Mouse (Mus musculus) ES-Bruce4 (cell line): Measurements from ENCODE around the gene Ndufs2. TPM values are rescaled to one million over a fixed set of nuclear protein-coding genes. Genes with fewer than 3 reads are reported as not detected.

Experiments
- H3K27ac ChIP-seq: 2 replicates; pipeline ENCODE4 v1.5.1; 2012; ENCODE audit warnings: low read length, inconsistent platforms; ENCODE audit not compliant: insufficient read depth
- H3K27me3 ChIP-seq: 2 replicates; pipeline ENCODE4 v1.6.1; 2012; ENCODE audit warnings: mild to moderate bottlenecking, low read length, inconsistent platforms; ENCODE audit not compliant: control insufficient read depth, poor library complexity, insufficient read depth, severe bottlenecking
- H3K36me3 ChIP-seq: 2 replicates; pipeline ENCODE4 v1.6.1; 2012; ENCODE audit warnings: inconsistent platforms, mild to moderate bottlenecking, low read length, moderate library complexity; ENCODE audit not compliant: control insufficient read depth, poor library complexity, insufficient read depth, severe bottlenecking
- H3K4me1 ChIP-seq: one replicate; pipeline ENCODE4 v1.8.1; 2011; ENCODE audit warnings: low read length; ENCODE audit not compliant: control insufficient read depth, insufficient read depth
- H3K4me3 ChIP-seq: 2 replicates; pipeline ENCODE4 v1.5.1; 2011; ENCODE audit warnings: low read depth, mild to moderate bottlenecking, low read length
- H3K9ac ChIP-seq: 2 replicates; pipeline ENCODE4 v1.6.1; 2012; ENCODE audit warnings: low read depth, mild to moderate bottlenecking, inconsistent platforms; ENCODE audit not compliant: poor library complexity, severe bottlenecking
- H3K9me3 ChIP-seq: replicated peaks from 2 replicates; pipeline ENCODE4 v1.6.1; 2012; ENCODE audit warnings: mild to moderate bottlenecking, low read length, inconsistent platforms; ENCODE audit not compliant: control insufficient read depth, poor library complexity, insufficient read depth, severe bottlenecking
- CTCF ChIP-seq: IDR thresholded peaks from one replicate; pipeline ENCODE4 v1.8.1; 2011; ENCODE audit warnings: low read depth, low read length
- EP300 ChIP-seq: IDR thresholded peaks from 2 replicates; pipeline ENCODE4 v1.6.1; 2011; ENCODE audit warnings: low read depth, low read length; ENCODE audit not compliant: insufficient read depth
- POLR2A ChIP-seq: IDR thresholded peaks from one replicate; pipeline ENCODE4 v1.8.1; 2011; ENCODE audit warnings: low read length; ENCODE audit not compliant: insufficient read depth
- polyA plus RNA-seq: library from polyadenylated mRNA; stranded (reverse); fragments of >200 nt; gene quantifications from 2 replicates; pipeline ENCODE4 v1.2.4, GENCODE M21; 2011; ENCODE audit warnings: low read depth; ENCODE audit not compliant: missing spikeins, insufficient read depth, insufficient read length

Ndufs2 gene
- polyA plus RNA-seq, 1 experiment: 163 TPM

DNA sequence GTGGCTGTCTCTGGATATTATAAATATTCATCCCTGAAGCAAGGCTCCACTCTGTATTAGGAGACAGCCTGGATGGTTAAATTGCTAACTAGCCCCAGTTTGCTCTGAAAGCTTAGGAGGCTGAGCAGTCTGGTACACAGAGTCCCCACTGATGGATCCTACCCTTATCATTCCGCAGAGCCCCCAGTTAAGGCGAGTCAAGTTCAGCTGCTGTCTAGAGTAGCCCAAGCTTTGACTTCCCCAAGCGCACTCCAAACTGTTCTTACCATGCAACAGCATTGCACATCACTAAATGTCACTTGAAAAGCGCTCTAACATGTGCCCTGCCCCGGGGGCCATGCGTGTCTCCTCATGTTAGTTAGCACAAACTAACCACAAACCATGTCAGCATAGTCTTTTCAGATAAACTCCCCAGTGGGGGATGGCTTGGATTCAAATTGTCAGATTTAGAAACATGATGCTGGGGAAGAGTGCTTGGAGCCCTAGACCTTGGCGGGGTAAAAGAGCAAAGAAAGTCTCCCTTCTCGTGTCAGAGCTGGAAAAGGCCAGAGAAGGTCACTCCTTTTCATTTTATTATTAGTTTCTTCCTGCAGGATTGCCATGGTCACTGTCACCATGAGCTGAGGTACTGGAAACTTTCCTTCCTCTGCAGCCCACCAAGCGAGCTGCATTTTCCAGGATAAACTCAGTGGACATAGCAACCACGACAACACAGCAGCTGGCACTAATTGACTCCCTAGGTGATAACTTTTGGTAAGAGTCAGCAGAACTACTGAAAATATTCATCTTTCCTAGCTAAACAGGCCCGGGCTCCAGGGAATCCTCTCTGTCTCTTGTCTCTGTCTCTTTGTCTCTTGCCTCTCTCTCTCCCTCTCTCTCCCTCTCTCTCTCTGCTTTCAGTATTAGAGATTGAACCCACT lies 57.0 kb downstream of the Ndufs2 start:
- H3K4me1 ChIP-seq: peaks cover 2% of the 10 kb centered on the region
- no peaks in the 10 kb centered on the region; the same call in 1 of the 2 replicates for H3K27me3 ChIP-seq
- no peak overlapping the region for H3K9ac ChIP-seq
- TF ChIP-seq CTCF (no peak), POLR2A (no peak), EP300 (no peak)
- no peak overlapping the region for H3K27ac ChIP-seq
- H3K9me3 ChIP-seq: no peaks in the 10 kb centered on the region
- H3K4me3 ChIP-seq: no peak overlapping the region
- no peaks in the 10 kb centered on the region for H3K36me3 ChIP-seq

DNA sequence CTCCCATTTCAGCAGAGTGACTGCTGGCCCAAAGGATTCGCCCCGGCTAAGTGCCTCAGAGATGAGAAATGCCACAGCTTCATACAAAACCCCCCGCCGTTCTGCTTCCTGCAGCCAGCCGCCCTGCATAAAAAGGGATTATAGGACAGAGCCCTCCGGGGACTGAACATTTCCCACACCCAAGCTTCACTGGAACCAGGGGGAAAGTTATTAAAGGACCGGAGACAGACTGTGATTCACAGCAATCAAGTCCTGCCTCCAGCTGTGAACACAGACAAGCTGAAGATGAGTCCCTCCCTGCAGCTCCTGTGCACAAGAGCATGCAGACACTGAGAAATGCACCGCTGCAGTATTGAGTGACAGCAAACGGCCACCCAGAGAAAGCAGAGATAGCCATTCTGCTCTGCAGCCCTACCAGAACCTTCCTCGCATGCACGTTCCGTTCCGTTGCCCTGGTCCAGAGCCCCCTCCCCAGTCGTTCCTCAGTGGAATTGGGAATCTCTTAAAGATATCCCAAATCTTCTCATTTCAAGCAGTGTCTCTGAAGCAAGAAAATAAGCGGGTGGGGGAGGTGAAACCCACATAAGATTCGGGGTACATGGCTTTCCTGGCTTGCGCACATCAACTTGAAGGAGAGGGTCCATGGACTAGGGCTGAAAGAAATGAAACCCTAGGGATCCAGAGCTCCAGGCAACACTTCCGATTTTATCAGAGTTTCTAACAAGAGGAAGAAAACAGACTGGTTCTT lies 57.9 kb downstream of the Ndufs2 start:
- Histone ChIP-seq H3K27ac (no peak overlapping the region), H3K4me3 (no peak overlapping the region), H3K9ac (no peak overlapping the region), H3K9me3 (no peaks in the 10 kb centered on the region), H3K36me3 (no peaks in the 10 kb centered on the region), H3K27me3 (no peaks in the 10 kb centered on the region; the same call in 1 of the 2 replicates), H3K4me1 (peaks cover 2% of the 10 kb centered on the region)
- TF ChIP-seq POLR2A (no peak), EP300 (no peak), CTCF (no peak)

DNA sequence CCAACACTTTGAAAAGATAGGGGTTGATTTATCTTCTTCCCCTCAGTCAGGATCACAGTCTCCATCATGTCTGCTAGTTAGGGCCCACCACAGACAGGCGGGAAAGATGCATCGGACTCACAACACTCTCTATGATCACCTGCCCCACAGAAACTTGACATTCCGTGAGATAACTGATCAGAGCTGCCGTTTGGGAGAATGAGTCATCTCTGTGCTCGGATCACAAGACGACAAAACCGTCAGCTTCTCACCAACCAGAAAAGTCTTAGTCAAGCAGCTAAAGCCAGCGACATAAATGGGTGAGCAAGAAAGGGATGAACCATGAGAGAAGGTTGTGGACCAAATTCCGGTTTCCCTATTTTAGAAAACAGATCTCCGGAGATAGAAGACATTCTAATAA lies 58.9 kb downstream of the Ndufs2 start:
- H3K4me3 ChIP-seq: no peak overlapping the region
- H3K9me3 ChIP-seq: no peaks in the 10 kb centered on the region
- no peaks in the 10 kb centered on the region for H3K36me3 ChIP-seq
- H3K27me3 ChIP-seq: no peaks in the 10 kb centered on the region; the same call in 1 of the 2 replicates
- no peak overlapping the region for H3K9ac ChIP-seq
- H3K4me1 ChIP-seq: peaks cover 5% of the 10 kb centered on the region
- TF ChIP-seq EP300 (no peak), POLR2A (no peak), CTCF (no peak)
- H3K27ac ChIP-seq: no peak overlapping the region

DNA sequence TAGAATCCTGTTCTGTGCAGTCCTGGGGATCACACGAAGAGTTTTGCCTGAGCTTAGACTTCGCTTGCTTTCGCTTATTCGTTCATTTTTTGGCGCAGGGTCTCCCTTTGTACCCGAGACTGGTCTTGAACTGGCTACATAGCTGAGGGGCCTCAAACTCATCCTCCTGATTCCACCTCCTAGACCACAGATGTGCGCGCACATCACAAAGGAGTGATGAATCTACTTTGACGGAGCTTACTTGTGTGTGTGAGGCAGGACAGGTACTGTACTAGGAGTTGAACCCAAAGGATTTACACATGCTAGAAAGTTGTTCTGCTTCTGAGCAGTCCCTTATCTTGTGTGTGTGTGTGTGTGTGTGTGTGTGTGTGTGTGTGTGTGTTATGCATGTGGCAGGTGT lies 60.4 kb downstream of the Ndufs2 start:
- H3K36me3 ChIP-seq: no peaks in the 10 kb centered on the region
- H3K27me3 ChIP-seq: no peaks in the 10 kb centered on the region; the same call in 1 of the 2 replicates
- H3K4me3 ChIP-seq: no peak overlapping the region
- no peak for TF ChIP-seq POLR2A
- TF ChIP-seq EP300: no peak
- TF ChIP-seq CTCF: no peak
- no peak overlapping the region for H3K9ac ChIP-seq
- no peak overlapping the region for H3K27ac ChIP-seq
- no peaks in the 10 kb centered on the region for H3K9me3 ChIP-seq
- H3K4me1 ChIP-seq: peaks cover 5% of the 10 kb centered on the region

DNA sequence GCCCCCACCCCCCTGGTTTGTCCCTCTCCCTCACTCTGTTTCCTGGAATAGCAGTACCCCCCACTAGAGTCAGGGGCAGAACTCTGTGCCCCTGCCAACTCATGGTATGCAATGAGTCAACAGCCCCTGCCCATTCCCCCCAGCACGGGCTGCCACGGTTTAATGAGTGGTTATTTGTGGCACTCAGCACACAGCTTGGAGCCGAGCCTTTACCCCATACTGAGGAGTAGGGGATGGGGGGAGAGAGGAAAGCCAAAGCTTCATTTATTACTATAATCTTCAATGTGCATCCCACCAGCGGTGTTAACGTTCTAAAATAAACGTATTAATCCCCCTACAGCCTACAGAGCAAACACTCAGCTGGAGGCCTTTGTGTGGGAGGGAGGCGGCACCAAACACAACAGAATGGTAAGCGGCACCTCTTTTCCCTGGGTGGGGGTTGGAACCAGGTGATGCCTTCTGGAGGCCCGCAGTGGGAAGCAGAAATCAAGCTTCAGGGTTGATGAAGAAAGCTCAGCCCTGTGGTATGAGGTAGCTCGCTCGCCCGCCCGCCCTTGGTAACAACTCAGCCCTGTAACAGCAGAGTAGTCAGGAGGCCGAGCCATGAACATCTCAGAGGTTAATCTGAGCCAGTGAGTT lies 61.6 kb downstream of the Ndufs2 start:
- H3K9me3 ChIP-seq: no peaks in the 10 kb centered on the region
- H3K4me3 ChIP-seq: 0 out of 2 replicates have a peak overlapping the region, but pooled peaks have one; percentile 15
- H3K4me1 ChIP-seq: peaks cover 5% of the 10 kb centered on the region
- peak overlapping the region; percentile 16; the same call in 1 of the 2 replicates for H3K9ac ChIP-seq
- no peaks in the 10 kb centered on the region; the same call in 1 of the 2 replicates for H3K27me3 ChIP-seq
- TF ChIP-seq POLR2A: no peak
- no peak for TF ChIP-seq CTCF
- no peak for TF ChIP-seq EP300
- no peaks in the 10 kb centered on the region for H3K36me3 ChIP-seq
- peak overlapping the region; percentile 14 for H3K27ac ChIP-seq
